Mouse (Mus musculus) brown adipose tissue, adult 24 weeks (tissue): ENCODE data around the gene Pxdc1. TPM values are rescaled to one million over a fixed set of nuclear protein-coding genes. Genes with fewer than 3 reads are reported as not detected.

Experiments used
- H3K27ac ChIP-seq: fragments of 200-500 bp; replicated peaks from 2 replicates; pipeline ENCODE4 v1.5.1; 2012; ENCODE audit warnings: low read depth, mild to moderate bottlenecking, low read length
- H3K4me1 ChIP-seq: fragments of 200-500 bp; 2 replicates; pipeline ENCODE4 v1.6.1; 2012; ENCODE audit warnings: low read length, mixed read lengths; ENCODE audit not compliant: control insufficient read depth, insufficient read depth, insufficient read length
- H3K4me3 ChIP-seq: fragments of 200-500 bp; 2 replicates; pipeline ENCODE4 v1.5.1; 2012; ENCODE audit warnings: low read depth, mild to moderate bottlenecking, low read length, moderate library complexity; ENCODE audit not compliant: insufficient read depth
- polyA plus RNA-seq: library from polyadenylated mRNA; stranded (reverse); fragments of >200 nt; gene quantifications from 2 replicates; pipeline ENCODE4 v1.2.4, GENCODE M21; 2012; ENCODE audit not compliant: missing spikeins, insufficient read depth, insufficient read length

Pxdc1 gene
- polyA plus RNA-seq, 1 experiment: 10.1 TPM

DNA sequence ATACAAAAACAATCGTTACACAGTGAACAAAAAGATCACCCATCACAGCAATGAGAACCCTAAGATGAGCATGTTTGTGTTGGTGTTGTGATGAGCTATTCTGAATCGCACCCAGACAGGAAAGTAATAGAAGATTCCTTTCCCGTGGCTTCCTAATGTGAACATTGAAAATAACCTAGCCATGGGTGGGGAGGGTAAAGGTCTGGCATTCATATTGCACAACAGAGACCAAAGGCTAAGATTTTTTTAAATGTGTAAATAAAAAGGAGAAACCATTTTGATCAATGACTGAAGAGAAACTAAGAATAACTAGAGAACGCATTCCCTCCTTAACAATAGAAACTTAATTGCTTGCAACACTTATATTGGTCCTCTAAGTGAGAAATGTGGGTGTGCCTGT is 11.8 kb upstream of the Pxdc1 start:
- no peak overlapping the region for H3K27ac ChIP-seq
- H3K4me3 ChIP-seq: no peak overlapping the region
- no peaks in the 10 kb centered on the region; the same call in 1 of the 2 replicates for H3K4me1 ChIP-seq

DNA sequence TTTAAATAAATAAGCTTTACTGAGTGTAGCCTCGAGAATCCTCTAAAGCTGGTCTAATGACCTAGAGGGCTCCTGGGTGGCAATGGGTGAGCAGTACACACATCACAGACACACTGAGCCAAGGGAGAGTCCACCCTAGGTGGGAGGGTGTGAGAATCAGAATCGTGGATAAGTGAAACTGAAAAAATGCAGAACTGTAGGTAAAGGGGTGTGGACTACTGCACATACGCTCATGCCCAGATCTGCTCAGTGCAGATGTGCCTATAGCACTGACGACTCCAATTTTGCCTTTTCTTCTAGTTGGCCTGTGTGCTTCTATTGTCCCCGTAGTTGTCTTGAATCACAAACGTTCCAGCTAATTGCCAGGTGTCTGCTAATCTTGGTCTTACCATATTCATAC is 10.5 kb upstream of the Pxdc1 start:
- Histone ChIP-seq H3K27ac (no peak overlapping the region), H3K4me1 (no peaks in the 10 kb centered on the region; the same call in 1 of the 2 replicates), H3K4me3 (no peak overlapping the region)

DNA sequence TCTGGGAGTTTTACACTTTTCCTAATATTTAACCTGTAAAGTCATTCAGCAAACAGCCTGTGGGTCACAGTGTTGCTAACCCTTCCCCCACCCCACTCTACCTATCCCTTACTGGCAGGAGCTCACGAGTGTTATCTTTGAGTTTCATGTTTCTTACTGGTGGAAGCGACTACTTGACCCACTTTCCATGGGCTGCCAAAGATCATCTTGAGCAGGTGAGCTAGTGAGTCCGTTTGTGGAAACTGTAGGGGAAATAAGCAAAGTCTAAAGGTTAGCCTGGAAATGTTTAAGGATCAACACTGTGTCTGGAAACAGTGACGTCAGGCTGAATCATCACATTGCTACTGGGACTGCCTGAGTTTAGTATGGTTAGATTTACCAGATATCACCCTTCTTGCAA is 6.2 kb upstream of the Pxdc1 start:
- no peak overlapping the region for H3K27ac ChIP-seq
- no peaks in the 10 kb centered on the region for H3K4me1 ChIP-seq
- H3K4me3 ChIP-seq: no peak overlapping the region

DNA sequence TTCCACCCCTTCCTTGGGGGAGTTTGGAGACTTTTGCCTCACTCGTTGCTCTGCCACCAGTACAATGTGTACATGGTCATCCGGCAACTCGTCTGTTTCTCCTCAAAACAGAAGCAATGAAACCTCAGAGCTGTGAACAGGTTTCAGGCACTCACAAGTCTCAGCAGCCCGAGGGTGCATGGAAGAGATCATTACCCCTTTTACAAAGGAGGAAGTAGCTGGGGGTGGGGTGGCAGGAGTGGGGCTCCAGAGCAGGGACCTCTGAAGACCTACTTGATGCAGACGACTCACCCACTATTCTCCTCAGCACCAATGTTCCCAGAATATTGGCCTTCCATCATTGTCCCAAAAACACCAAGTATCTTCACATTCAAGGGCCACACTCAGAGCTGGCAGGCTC is 3.1 kb upstream of the Pxdc1 start:
- Histone ChIP-seq H3K4me1 (no peaks in the 10 kb centered on the region; the same call in 1 of the 2 replicates), H3K4me3 (no peak overlapping the region), H3K27ac (no peak overlapping the region)

DNA sequence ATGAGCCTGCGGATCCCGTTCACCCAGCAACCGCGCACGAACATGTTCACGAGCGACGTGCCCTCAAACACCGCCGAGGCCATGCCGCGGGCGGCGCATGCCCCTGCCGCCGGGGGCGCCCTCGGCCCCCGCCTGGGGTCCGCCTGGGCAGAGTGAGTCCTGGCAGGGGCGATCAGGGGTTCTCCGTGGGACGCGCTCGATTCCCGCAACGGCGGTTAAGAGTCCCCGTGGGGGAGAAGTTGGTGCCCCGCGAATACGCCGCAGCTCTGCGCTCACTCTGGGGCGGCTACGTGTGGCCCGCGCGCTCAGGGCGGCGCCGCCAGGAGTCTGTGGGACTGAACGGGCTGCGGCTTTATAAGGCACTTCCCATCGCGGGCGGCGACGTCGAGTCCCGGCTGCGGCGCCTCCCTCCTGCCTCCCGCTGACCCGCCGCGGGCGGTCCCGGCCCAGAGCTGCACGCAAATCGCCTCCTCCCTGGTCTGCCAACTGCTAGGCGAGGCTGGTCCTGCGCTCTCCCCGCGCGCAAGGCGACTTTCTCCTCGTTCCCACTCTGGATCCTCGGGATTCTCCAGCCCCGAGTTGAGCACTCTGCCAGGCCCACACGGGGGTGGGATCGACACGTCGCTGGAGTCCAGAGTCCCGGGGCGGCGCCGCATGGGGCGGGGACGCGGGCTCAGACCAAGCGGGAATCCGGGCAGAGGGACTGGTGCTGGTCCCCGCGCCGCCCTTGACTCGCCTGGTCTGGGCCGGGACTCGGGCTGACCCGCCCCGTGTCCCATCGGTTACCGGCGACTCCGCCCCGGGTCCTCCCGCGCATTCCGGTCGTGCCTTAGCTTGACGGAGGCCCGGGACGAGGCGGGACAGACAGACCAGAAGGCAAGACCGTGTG is 689 bp downstream of the Pxdc1 start:
- Histone ChIP-seq H3K4me3 (peak overlapping the region; percentile 68), H3K27ac (peak overlapping the region; percentile 84), H3K4me1 (peaks cover 14% of the 10 kb centered on the region)

DNA sequence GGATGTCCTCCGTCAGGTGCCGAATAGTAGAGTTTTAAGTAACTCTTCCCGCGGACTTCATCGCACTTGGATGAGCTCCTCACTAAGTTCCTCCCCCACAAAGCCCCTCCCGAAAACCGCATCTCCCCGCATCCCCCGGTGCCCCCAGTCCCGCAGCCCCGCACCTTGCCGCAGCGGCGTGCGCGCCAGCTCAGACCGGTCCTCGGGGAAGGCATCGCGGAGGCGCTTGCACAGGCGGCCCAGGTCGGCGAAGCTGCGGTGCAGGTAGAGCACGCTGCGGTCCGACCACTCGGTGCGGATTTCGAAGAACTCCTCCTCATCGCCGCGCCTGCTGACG is 1.3 kb downstream of the Pxdc1 start:
- Histone ChIP-seq H3K4me1 (peaks cover 18% of the 10 kb centered on the region), H3K27ac (peak overlapping the region; percentile 84), H3K4me3 (peak overlapping the region; percentile 68)

DNA sequence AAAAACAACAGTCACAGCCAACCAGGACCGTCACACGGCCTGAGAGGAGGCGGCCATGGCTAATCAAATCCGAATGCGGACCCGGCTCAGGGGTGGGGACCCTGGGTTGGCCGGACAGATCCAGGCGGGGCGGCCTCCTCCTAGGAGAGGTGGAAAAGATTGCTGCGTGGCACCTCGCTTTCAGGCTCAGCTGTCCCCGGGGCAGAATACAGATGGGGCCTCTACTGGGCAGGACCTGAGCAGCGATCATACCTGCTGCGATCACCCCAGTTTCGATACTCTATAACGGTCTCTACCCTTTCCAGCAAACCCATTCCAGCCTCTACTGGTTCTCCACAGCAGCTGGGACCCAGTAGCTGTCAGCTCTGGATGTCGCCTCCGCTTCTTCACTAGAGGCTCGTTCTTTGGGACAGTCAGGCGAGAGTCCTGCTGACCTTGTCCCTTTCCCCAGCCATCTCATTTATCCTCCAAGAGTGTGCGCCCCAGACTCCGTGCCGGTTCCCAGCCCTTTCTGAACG is 1.8 kb downstream of the Pxdc1 start:
- peak overlapping the region; percentile 68 for H3K4me3 ChIP-seq
- peaks cover 20% of the 10 kb centered on the region for H3K4me1 ChIP-seq
- H3K27ac ChIP-seq: peak overlapping the region; percentile 83

DNA sequence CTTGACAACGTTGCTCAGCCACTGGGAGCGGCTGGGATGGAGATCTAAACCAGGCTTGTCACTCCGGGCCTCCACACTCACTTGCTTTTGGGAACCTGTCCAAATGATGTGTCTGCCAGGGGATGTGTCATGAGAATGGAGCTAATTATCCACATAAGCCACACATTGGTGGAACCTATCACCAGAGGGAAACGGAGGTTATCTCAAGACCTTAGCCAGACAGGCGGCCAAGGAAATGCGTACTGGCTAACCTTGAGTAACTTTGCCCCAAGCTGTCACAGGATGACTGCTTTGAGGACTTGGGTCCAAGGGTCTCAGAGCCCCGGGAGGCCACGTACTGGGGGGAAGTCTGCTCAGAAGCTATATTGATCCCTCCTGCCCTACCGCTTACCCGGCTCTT is 2.3 kb downstream of the Pxdc1 start:
- H3K4me1 ChIP-seq: peaks cover 26% of the 10 kb centered on the region

DNA sequence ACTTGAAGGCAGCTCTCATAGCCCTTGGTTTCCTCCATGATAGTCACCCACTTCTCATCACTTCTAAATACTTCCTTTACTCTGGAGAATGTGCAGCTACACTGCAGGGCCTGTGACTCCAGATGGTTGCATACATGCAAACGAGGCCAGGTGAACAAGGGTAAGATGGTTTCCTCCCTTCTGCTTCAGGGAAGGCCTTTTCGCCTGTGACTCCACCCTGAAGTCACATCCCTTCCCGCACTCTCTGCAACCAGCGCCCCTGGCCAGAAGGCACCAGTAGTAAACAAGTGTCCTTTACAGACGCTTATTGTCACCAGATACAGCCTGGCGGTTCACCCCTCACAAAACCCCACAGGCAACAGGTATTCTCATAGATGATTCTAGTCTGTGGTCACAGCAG is 2.9 kb downstream of the Pxdc1 start:
- H3K4me1 ChIP-seq: peaks cover 30% of the 10 kb centered on the region
- peak overlapping the region; percentile 68 for H3K4me3 ChIP-seq
- H3K27ac ChIP-seq: peak overlapping the region; percentile 83; the same call in 1 of the 2 replicates

More for the DNA sequence above, 2.3 kb downstream of the Pxdc1 start:
- H3K27ac ChIP-seq: peak overlapping the region; percentile 83
- peak overlapping the region; percentile 68 for H3K4me3 ChIP-seq

DNA sequence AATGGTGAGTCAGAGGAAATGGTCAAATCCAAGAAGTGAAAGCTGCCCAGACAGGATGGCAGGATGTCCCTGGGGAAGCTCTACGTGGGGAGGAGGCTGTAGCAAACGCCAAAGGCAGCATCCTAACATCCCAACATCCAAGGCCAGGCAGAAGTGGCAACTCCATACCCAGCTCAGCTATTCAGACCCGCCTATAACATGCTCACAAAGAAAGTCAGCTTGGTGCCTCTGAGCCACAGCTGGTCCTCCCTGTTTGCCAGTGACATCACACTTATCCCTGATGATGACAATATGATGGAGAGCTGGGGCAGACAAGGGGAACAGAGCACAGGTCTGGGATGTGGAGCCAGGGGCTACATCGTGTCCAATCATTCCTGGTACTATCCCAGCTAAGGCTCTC is 5.5 kb downstream of the Pxdc1 start:
- no peak overlapping the region for H3K4me3 ChIP-seq

DNA sequence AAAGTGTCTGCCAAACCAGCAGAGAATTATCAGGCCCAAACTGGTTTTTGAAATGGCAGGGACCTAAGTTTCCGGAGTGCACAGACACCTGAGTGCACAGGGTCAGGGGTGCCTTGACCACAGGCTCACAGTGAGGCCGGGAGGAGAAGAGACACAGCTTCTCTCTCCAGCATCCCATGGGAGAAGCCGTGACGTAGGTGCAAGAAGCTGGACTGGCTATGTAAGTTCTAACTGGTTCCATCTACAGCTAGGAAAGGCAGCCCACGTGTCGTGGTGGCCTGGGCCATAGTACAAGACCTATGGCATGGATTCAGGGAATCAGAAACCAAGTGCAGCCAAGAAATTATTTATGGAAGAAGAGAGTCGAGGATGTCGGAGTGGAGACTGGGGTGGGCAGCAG is 6.1 kb downstream of the Pxdc1 start:
- H3K4me3 ChIP-seq: no peak overlapping the region
- H3K4me1 ChIP-seq: peaks cover 38% of the 10 kb centered on the region
- H3K27ac ChIP-seq: no peak overlapping the region; the same call in 1 of the 2 replicates

More for the DNA sequence above, 5.5 kb downstream of the Pxdc1 start:
- Histone ChIP-seq H3K27ac (no peak overlapping the region), H3K4me1 (peaks cover 38% of the 10 kb centered on the region)

DNA sequence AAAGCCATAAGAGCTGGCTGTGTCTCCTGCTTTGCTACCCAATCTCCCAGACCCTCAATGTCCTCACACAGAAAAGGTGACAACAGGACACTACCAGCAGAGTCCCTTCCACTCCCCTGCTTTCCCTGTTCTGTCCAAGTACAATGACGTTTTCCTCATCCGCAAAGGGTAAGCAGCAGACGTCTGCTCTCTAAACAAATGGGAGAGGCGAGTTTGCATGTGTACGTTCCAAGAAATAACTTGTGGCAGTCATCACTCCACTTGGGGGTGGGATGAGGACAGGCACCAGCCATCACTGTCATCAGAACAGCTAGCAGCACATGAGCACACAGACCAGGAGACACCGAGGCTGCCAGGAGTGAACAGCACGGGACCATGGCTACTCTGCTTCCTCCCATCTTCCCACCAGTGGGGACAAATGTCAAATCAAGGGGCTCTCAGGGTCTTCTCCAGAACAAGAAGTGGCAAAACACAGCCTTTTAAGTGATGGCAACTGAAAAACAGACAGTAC is 7.0 kb downstream of the Pxdc1 start:
- Histone ChIP-seq H3K4me1 (peaks cover 38% of the 10 kb centered on the region), H3K4me3 (no peak overlapping the region)

DNA sequence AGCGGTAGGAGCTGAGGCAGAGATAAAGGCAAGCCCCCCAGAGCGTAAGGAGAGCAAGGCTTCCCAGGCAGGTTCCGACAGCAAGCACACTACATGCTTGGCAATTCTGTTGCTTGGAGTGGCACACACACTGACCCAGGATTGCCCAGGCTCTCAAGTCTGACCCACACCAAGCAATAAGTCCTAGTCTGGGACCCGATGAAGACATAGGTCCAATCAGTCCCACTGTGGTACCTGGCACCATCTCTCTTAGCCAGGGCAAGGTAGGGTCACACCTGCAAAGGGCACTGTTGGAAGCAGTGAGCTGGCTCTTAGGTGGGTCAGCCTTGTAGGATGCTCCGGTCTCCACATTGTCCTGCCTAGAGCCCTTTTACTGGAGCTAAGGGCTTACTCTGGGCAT is 7.8 kb downstream of the Pxdc1 start:
- Histone ChIP-seq H3K4me3 (no peak overlapping the region), H3K27ac (no peak overlapping the region), H3K4me1 (peaks cover 37% of the 10 kb centered on the region)

More for the DNA sequence above, 7.0 kb downstream of the Pxdc1 start:
- H3K27ac ChIP-seq: no peak overlapping the region

DNA sequence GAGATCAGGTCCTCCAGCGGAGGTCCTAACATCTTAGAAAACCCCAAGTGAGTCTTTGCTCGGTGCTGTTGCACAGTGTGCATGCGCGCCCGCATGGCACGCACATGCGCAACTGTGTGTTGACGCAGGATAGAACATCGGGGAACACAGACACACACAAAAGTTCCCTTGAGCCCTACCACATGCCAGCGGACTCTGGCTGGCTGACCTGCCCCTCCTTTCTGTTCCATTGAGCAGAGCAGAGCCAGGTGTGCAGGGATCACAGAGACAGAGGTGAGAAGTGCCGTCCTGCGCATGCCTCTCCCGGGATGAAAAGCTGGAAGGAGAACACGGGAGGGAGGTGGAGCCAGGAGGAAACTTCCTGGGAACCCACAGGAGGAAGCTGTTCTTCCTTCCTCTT is 8.9 kb downstream of the Pxdc1 start:
- Histone ChIP-seq H3K4me1 (peaks cover 32% of the 10 kb centered on the region), H3K4me3 (no peak overlapping the region), H3K27ac (no peak overlapping the region; the same call in 1 of the 2 replicates)

DNA sequence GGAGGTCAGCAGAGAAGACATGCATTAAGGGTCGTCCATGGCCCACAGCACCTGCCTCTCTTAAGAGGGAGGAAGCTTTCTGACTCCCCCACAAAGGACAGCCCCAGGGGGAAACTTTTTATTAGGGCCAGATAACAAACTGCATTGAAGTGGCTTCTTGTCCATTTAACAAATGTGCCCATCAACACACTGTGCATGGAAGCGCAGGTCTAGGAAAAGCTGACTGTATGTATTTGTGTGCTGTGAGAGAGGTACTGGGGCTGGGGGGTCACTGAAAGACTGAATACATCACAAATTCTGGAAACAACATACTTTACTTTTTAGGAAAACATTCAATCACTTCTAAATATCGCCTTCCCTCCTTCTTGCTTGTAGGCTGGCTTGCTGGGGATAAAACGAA is 9.4 kb downstream of the Pxdc1 start:
- no peak overlapping the region for H3K27ac ChIP-seq
- H3K4me3 ChIP-seq: no peak overlapping the region
- H3K4me1 ChIP-seq: peaks cover 32% of the 10 kb centered on the region
